Mouse (Mus musculus) T-helper 17 cell (primary cell): ENCODE measurements around the gene Hsh2d.

Source experiments
- in situ Hi-C, 2 experiments: fragments of 300-600 bp; cut with MboI, MseI; formaldehyde crosslinking; loops; 1 replicate in 1 of 2; 2 replicates in 1 of 2; pipeline ENCODE4 v1.15.1; 2025; ENCODE audit warnings: high pct_unique_total_duplicates in 2 of 2

Gene Hsh2d

DNA sequence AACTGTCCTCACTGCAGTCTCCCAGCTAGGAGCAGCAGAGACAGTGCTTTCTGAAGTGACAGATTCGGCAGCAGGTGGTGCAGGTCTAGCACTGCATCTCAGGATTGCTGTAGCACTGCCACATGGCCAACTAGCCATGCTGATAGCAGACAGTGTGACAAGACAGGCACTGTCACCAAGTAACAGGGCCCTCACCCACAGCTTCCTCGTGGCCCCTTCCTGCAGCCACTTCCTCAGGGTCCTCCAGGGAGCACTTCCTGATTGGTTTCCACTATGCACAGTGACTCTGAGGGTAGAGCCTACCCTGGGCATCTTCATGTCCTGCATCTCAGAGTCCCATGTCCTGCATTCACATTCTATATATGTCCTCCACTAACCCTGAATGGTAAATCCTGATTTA is 55.2 kb downstream of the Hsh2d start:
- in situ Hi-C loops = loop anchor here (5.0 kb wide), 1 partner anchor 67 kb away; no protein-coding TSS in a partner anchor
